Mouse (Mus musculus) ES-E14 (cell line): ENCODE data around the gene Uck2.

Experiments used
- CHD2 ChIP-seq: IDR thresholded peaks from 2 replicates; pipeline ENCODE4 v1.6.1; 2014; ENCODE audit warnings: mild to moderate bottlenecking, low read depth, low read length, inconsistent platforms
- MAFK ChIP-seq: IDR thresholded peaks from 2 replicates; pipeline ENCODE4 v1.6.1; 2014; ENCODE audit warnings: mild to moderate bottlenecking, low read depth, low read length, inconsistent platforms; ENCODE audit not compliant: insufficient read depth
- ZC3H11A ChIP-seq: IDR thresholded peaks from 2 replicates; pipeline ENCODE4 v1.6.1; 2012; ENCODE audit warnings: low read depth, mild to moderate bottlenecking, inconsistent platforms, low read length, borderline replicate concordance

GRCm38 (mm10) chr1:167279160-167279715, 5.9 kb downstream of the Uck2 start:
- TF ChIP-seq ZC3H11A (no peak), MAFK (peak; percentile 28; the same call in 1 of the 2 replicates), CHD2 (no peak)
